Mouse (Mus musculus): Measurements from ENCODE around the gene Vkorc1. TPM values are rescaled to one million over a fixed set of nuclear protein-coding genes. Genes with fewer than 3 reads are reported as not detected.
A peak's percentile ranks its signal among the peaks of the same experiment; 100 is the strongest.
"Not testable (repeated sequence)": the region's sequence is repeated elsewhere in the genome, so short reads cannot be mapped to it uniquely, and the experiment has no call there.

The Vkorc1 gene
- total RNA-seq, 2 experiments from 2014 or later, result 61.5 to 65.8 TPM

DNA sequence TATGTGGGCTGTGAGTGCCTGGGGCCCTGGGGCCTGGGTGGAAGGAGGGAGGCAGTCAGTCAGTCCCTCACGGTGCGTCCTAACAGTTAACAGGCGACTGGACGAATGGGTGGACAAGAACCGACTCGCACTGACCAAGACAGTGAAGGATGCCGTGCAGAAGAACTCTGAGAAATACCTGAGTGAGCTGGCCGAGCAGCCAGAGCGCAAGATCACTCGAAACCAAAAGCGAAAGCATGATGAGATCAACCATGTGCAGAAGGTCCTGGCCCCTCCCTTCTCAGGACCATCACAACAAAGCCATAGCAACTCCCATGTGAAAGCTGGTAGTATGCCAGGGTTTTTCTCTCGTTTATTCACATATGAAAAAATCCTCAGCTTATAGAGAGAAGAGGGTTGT lies 19.9 kb upstream of the Vkorc1 start:
- DNase-seq, result no peak

DNA sequence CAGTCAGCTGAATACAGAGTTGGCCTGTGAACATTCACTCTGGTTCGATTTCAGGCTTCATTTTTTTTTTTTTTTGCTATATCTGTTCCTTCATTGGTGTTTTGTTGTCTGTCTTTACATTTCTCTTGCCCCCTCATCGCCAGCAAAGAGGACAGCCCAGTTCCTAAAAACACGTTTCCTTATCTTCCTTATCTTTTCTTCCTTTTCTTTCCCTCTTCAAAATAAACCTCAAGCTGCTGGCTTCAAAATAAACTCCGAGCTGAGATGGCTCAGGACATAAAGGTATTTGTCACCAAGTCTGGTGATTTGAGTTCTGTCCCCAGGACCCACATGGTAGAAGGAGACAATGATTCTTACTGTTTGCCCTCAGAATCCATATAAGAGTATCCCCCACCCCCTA lies 17.5 kb upstream of the Vkorc1 start:
- no peak for DNase-seq

DNA sequence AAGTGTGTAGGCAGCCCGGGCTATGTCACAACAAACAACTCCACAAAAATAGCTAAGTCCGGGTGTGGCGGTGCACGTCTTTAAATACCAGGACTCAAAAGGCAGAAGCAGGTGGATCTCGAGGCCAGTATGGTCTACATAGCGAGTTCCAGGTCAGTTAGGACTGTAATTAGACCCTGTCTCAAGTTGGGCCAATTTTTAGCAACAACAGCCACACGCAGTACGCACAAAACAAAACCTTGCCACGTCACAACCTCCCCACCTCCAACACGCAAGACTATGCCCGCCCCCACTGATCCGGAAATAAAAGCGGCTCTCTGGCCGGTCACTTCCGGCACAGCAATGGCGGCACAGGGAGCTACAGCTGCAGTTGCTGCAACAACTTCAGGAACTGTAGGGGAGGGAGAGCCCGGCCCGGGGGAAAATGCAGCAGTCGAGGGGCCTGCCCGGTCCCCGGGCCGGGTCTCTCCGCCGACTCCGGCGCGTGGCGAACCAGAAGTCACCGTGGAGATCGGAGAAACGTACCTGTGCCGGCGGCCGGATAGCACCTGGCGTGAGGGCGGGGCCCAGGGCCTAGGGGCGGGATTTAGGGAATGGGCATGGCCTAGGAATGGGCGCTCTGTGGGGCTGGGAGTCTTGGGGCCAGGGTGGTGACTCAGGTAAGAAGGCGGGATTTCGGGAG lies 16.9 kb upstream of the Vkorc1 start, which contains the start of gene Kat8:
Gene Kat8, plus strand, starts transcription at position 327 of the 682 bp plus-strand sequence.
- DNase-seq, result peak; percentile 90 to 92

DNA sequence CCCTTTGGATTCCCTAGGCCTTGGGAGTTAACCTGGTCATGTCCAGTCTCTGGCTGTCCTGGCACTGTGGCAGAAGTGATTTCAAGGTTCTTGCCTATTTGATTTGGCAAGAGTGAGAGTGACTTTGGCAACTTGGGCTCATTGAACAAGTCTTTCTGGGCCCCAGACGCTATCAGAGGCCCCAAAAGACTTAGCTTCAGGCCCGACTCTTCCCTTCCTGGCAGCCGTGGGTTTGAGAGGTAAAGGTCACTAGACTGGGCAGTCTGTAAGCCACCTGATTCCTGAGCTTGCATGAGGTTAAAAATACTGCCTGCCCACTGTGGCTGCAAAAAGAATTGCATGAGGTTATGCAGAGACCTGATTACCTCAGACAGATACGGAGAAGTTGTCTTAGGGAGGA lies 13.2 kb upstream of the Vkorc1 start:
- no peak for DNase-seq

DNA sequence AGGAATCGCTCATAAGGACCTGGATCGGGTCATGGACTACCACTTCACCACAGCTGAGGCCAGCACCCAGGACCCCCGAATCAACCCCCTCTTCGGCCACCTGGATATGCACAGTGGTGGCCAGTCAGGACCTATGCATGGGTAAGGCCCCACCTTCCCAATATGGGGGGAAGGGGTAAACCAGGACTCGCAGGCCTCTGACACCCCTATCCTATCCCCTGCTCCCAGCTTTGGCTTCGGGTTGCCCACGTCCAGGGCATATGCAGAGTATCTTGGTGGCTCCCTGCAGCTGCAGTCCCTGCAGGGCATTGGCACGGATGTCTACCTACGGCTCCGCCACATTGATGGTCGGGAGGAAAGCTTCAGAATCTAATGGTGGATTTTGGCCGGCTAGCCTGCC lies 12.5 kb upstream of the Vkorc1 start:
- no peak for DNase-seq

DNA sequence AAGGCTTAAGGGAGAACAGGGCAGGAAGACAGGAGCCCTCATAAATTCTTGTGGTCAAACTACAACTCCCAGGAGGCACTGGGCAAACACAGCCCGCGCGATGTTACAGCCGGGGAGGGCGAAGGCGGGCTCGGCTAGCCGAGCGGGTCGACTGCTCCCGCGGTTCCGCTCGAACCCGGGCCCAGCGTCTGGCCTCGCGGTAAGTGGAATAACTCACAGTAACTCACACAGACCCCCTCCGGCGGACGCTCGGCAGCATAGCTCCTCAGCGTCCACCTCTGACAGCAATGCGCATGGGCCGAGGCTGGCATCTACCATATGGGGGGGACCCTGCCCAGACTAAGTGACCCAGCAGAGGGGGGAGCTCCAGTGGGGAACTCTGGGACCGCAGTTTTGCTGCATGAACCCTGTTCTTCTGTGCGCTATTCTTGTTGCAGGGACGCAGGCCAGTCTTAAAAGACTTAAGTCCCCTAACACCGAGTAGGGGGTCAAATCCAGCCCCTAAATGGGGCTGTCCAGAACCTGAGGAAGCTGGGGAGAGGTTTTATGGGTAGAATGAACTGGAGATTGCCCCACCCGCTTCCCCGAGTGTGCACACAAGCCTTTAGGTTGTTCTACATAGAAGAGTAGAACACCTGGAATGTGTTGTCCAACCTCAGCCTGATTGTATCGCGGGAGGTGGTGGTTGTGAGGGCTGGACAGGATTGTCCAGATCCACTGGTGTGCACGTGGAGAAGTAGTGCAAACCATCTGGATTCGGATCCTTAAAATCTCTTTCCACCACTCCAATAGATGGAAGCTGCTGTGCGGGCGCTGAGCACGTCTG lies 8.8 kb upstream of the Vkorc1 start, which contains the start of gene Bckdk:
Gene Bckdk, plus strand, starts transcription at position 112 of the 826 bp plus-strand sequence.
- peak; percentile 83 to 89 for DNase-seq

DNA sequence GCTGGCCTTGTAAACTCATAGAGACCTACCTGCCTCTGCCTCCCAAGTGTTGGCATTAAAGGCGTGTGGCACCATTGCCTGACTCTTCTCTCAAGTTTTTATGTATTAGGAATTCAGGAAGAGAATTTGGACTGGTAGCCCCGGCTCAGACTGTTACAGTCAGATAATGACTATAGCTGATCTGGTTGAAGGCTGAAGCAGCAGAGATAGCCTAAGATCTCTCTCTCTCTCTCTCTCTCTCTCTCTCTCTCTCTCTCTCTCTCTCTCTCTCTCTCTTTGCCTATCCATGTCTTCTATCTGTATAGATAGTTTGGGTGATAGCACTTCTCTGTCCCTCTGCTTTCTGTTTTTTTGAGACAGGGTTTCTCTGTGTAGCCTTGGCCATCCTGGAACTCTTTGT lies 6.4 kb upstream of the Vkorc1 start:
- DNase-seq, result no peak

DNA sequence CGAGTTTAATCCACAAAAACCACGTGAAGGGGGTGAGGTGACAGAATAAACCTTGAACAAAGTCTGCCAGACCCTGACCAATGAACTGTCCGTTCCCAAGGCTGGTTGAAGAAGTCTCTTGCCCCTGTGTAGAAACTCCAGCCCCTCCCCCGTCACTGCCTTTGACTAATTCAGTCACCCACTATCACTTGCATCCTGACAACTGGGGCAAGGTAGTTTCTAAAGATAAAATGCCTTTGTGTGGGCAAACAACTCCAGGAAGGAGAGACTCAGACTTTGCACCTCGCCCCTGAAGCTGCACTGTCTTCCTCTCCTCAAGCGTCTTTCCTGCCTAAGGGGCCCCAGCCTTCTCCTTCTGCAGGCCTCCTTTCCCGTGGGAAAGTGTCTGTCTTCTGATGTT lies 4.6 kb upstream of the Vkorc1 start:
- DNase-seq, result no peak

DNA sequence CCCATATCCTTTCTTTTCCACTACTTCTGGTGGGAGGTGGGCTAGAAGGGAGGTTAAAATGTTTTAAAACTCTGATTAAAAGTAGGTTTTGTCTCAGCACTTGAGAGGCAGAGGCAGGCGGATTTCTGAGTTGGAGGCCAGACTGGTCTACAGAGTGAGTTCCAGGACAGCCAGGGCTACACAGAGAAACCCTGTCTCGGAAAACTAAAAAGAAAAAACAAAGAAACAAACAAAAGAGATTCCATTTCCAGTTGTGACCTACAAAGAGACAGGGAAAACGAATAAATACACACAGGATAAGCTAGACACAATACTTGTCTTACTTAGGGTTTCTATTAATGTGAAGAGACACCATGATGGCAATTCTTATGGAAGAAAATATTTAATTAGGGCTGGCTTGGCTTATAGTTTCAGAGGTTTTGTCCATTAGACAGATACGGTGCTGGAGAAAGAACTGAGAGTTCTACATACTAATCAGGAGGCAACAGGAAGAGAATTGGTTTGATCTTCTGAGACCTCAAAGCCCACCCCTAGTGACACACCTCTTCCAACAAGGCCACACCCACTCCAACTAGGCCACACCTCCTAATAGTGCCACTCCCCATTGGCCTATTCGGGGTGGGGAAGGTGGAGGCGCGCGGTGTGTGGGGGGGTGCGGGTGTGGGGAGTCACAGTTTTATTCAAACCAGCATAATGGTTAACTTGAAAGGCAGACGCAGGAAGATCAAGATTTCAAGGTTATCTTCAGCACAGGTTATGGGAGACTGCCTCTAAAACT lies 3.0 kb upstream of the Vkorc1 start:
- DNase-seq, result no peak

DNA sequence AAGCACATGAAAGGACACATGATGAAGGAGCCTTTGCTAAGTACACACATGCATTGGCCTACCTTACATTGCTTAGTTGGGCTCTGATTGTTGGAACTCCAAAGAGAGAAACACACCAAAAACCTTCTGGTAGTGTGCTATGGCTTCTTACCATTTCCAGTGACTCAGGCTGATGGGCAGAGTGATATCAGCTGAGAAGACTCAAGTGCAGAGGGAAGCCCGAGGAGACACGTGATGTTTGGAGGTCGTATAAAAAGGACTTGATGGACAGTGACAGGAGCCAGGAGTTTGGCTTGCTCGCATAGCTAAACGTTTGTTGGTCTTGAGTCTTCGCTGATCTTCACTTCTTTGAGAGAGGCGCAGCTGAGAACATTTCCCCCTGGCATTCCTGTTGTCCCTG lies 2.1 kb upstream of the Vkorc1 start:
- no peak for DNase-seq

DNA sequence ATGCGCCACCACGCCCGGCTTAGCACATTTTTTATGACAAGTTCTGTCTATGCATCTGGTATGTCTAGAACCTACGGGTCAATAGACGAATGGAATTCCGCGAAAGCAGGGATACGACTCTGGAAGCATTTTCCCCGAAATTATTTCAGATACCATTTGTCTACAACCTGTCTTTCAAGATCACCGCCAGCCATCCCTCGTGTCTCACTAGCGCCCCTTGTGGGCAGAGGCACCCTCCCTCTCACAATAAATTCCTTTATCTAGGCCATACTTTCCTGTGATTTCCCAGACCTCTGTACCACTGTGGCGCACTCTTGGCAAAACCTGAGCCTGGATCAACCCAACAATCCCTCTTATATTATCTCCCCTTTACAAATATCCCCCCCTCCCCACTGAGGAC lies 967 bp upstream of the Vkorc1 start:
- DNase-seq, result peak; percentile 48 to 73

DNA sequence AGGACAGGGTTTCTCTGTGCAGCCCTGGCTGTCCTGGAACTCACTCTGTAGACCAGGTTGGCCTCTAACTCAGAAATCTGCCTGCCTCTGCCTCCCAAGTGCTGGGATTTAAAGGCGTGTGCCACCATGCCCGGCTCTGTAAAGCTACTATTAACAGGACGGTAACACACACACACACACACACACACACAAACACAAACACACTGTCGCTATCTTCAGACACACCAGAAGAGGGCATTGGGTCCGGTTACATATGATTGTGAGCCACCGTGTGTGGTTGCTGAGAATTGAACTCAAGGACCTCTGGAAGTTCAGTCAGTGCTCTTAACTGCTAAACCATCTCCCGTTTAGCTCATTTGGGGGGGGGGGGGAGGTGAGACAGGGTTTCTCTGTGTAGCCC lies 474 bp upstream of the Vkorc1 start:
- not testable (repeated sequence) for DNase-seq

DNA sequence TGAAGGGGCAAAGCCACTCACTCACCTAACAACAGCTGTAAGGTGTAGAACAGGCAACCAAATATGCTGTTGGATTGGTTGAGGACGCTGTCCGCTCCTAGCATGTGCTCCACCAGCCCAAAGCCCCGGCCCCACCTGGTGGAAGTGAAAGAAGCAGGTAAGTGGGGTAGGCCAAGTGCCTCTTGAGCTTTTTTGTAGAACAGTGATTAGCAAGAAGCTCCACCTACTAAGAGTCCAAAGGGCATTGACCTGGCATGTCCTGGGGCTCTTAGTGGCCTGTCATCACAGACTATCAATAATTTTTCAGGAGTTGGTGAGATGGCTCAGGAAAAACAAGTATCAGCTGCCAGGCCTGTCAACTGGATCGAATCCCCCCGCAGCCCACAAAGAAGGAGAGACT lies 937 bp downstream of the Vkorc1 start:
- no peak for DNase-seq

DNA sequence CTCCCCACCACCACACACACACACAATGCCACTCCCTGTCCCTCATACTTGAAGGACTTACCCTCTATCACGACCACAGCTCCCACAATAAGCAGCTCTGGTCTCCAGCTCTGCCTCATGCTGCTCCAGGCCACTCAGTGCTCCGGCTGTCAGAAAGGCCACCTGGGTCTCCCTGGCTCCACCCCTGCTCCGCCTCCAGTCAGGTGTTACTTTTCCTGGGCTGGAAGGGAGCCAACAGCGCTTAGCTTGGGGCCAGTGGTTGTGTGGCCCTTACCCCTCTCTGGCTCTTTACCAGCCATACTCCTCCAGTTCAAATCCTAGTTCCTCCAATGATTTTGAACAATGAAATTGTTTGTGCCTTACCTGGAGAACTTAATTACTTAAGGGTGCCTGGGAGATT lies 4.6 kb downstream of the Vkorc1 start, which contains the start of gene Prss53:
Gene Prss53, minus strand, starts transcription at position 173 of the 400 bp plus-strand sequence.
- DNase-seq, result no peak

DNA sequence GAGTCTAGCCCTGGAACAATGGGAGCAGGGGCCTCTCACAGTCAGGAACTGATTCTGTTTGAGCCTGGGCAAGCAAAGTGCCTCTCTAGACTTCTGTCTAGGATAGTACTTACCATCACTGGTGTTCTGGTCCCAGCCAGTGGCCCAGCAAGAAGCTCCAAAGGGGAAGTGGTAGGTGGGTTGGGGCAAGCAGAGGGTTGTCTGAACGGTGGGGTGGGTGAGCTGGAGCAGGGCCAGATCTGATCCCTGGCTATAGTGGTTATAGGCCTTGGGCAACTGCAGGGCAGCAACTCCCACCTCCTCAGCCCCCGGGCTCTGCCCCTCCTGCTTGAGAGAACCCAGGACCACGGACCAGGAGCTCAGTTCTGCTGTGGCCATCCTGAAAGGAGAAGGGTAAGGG lies 6.6 kb downstream of the Vkorc1 start:
- DNase-seq, result no peak

DNA sequence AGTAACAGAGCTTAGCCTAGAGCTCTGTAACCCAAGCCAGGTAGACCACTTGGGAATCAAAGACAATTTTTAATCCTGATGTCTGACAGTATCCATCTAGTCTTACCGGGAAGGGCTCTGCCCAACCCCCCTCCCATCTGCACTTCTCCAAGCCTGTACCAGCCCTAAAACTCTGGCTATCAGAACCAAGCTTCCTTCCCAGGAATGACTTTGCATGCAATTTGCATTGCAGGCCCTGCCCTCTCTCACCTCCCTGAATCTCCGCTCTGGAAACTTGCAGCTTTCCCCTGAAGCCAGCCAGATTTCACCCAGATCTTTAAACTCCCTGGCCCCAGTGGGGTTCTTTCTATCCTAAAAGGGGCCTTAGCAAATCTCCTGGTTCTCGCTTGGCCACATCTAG lies 7.6 kb downstream of the Vkorc1 start:
- DNase-seq, result no peak

DNA sequence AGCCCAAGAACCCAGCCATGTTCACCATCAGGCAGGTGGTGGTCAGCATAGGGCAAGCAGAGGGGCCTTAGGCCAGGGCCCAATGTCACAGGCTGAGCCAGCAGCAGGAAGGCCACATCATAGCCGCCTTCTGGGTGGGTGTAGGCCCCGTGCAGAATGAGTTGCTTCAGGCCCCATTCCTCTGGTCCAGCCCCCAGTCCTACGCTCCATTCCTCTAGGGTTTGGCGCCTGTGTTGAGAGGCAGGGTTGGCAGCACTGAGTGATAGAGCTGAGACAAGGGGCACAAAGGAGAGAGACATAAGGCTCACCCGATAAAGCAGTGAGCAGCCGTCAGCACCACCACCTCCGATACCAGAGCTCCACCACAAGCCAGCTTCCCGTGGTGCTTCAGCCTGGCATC lies 8.2 kb downstream of the Vkorc1 start:
- no peak for DNase-seq

DNA sequence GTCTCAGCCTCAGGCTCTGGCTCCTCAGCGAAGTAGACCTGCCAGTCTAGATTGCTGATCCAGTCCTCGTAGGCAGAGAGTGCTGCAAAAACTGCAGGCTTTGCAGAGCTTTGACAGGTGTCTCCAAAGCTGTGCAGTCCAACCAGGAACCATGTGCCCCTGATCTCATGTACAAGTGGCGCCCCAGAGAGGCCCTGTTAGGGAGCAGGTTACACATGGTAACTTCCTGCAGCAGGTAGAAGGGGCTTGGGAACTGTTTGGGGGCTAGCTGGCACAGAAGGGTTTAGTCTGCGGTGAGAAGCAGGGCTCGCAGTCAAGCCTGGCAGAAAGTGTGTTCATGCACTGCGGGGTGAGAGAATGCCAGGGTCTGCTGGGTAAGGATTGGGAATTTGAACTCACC lies 8.9 kb downstream of the Vkorc1 start:
- DNase-seq, result no peak

DNA sequence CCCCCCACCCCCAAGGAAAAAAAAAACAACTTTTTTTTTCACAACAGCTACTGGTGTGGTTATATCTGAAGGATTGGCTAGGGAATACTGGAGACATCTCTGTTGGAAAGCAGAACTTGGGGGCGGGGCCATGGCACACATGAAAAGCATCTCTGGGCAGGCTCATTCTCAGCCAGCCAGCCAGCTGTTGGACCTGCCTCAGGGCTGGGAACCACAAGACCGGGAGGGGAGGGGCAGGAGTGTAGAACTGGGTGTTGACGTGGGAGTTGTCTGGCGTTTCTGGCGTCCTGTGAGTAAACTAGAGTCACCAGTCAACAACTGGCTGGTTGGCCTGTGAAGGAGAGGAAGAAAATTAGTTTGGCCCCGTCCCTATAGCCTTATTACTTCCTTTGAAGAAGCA lies 9.5 kb downstream of the Vkorc1 start:
- DNase-seq, result peak; percentile 23 to 49

DNA sequence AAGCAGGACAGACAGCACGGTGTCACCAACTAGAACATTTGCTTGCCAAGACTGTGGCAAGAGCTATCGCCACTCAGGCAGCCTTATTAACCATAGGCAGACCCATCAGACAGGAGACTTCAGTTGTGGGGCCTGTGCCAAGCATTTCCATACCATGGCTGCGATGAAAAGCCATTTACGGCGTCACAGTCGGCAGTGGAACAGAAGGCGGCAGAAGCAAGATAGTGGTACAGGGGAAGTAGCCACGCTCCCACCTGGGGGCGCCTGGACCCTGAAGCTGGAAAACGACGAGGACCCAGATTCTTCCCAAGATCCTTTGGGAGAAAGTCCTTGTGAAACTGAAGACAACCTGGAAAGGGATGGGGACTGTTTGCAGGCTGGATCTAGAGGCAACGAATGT lies 15.0 kb downstream of the Vkorc1 start:
- no peak for DNase-seq

DNA sequence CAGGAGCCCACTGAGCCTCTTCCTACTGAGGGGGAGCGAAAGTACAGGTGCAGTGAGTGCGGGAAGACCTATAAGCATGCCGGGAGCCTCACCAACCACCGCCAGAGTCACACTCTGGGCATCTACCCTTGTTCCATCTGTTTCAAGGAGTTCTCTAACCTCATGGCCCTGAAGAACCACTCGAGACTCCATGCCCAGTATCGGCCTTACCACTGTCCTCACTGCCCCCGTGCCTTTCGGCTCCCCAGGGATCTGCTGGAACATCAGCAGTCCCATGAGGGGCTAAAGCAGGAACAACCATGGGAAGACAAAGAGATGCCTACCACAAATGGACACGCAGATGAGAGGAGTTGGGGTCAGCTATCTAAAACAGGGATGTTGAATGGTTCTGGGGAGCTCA lies 16.1 kb downstream of the Vkorc1 start:
- DNase-seq, result no peak

DNA sequence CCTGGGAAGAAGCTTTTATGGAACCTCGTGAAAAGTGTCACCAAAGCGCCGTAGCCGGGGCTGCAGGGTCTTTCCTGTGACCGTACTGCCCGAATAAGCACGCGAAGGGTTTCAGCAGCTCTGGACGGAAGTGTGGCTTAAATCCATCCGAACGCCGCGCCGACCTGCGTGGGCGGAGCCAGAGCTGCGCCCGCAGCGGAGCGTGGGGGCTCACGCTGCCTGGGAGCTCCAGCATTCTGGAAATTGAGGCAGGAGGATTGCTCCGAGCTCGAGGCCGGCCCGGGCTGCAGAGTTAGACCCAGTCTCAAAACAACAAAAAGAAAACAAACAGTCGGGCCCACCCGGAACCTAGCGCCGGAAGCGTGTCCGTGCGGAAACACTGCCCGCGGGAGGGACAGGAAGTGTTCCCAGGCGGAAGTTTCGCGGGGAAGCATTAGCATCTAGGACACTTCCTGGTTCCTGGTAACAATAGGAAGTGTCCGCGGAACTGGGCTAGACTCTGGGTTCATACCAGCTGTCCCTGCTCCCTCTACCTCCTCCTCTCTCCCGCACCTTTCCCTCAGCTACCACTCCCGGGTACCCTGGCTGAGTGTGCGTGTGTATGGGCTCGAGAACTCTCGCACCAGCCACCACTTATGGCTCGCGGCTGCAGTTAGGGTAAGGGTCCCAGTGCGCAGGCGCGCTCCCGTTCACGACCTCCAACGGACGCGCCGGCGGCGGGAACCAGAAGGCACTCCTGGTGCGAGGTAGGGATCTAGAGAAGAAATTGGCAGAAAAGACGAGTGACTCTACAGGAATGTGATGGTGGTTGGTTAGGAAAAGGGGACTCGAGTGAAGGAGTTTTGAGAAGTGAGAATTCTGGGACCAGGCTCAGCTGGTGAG lies 18.7 kb downstream of the Vkorc1 start, which contains the start of gene Zfp668:
Gene Zfp668, minus strand, starts transcription at position 362 of the 882 bp plus-strand sequence.
- DNase-seq, result peak; percentile 89 to 90
